ENCODE assay signal across 8 mouse cellular contexts in genomic region chr2:158139628-158140027, GRCm38 (mm10). TPM values are rescaled to one million over a fixed set of nuclear protein-coding genes. Genes with fewer than 3 reads are reported as not detected.
DNase-seq lines count a peak whose midpoint lies in the region; ATAC-seq and TF ChIP-seq lines count a peak whose summit lies in the region.
"Had no signal": no experiment of that assay in that cellular context is flagged by ENCODE, and none has a peak within 500 bp of the region (broad histone marks: within the 10 kb centered on the region; RNA-seq: fewer than 3 reads in every experiment).

No protein-coding gene starts in this region.

- H3K9ac ChIP-seq in forebrain, embryonic 16.5 days (replicated peaks; ENCODE audit: low read depth, low read length): no peak overlapping the region
- H3K9ac ChIP-seq in heart, postnatal 0 days (replicated peaks; ENCODE audit: low read depth, low read length): peak overlapping the region; percentile 50; the same call in 1 of the 2 replicates
- no peak overlapping the region for H3K9ac ChIP-seq in limb, embryonic 15.5 days

- no peaks in the 10 kb centered on the region for H3K36me3 ChIP-seq in forebrain, embryonic 16.5 days (ENCODE audit: control insufficient read depth, insufficient read depth)
- peaks cover 41% of the 10 kb centered on the region for H3K36me3 ChIP-seq in heart, postnatal 0 days (replicated peaks; ENCODE audit: control insufficient read depth, insufficient read depth, low read length)
- no peaks in the 10 kb centered on the region for H3K36me3 ChIP-seq in limb, embryonic 15.5 days

- no peak for TF ChIP-seq CTCF in heart, postnatal 0 days (IDR thresholded peaks at IDR 0.05; ENCODE audit: low read depth)

- DNase-seq in urinary bladder, postnatal 14 days (ENCODE audit: low spot score): peak; percentile 64
- no peak for DNase-seq in urinary bladder, adult 2 months (ENCODE audit: low spot score)
- peak; percentile 95 for DNase-seq in heart, postnatal 0 days (ENCODE audit: low spot score)
- peak; percentile 67 to 72 for DNase-seq in right cerebral cortex, postnatal 10 days (ENCODE audit: low spot score in 2 of 2)
- DNase-seq in cerebellum, adult 11 months: no peak

- H3K27ac ChIP-seq in forebrain, embryonic 16.5 days (ENCODE audit: low read length): peak overlapping the region; percentile 37; the same call in 1 of the 2 replicates
- peak overlapping the region; percentile 96 for H3K27ac ChIP-seq in heart, postnatal 0 days (ENCODE audit: low read depth)
- peak overlapping the region; percentile 84 for H3K27ac ChIP-seq in limb, embryonic 15.5 days
- H3K27ac ChIP-seq: macrophage had no signal

- H3K9me3 ChIP-seq in forebrain, embryonic 16.5 days (ENCODE audit: control insufficient read depth, low read length): no peaks in the 10 kb centered on the region
- no peaks in the 10 kb centered on the region for H3K9me3 ChIP-seq in heart, postnatal 0 days (replicated peaks; ENCODE audit: control insufficient read depth, low read length)
- no peaks in the 10 kb centered on the region for H3K9me3 ChIP-seq in limb, embryonic 15.5 days

- WGBS in forebrain, embryonic 16.5 days: 20% methylated on average over 7 of the region's 7 CpGs
- WGBS in heart, postnatal 0 days: 22% methylated on average over 7 of the region's 7 CpGs
- 25% methylated on average over 7 of the region's 7 CpGs for WGBS in limb, embryonic 15.5 days

- H3K27me3 ChIP-seq in forebrain, embryonic 16.5 days (replicated peaks; ENCODE audit: control insufficient read depth, insufficient read depth, low read length): no peaks in the 10 kb centered on the region
- H3K27me3 ChIP-seq in heart, postnatal 0 days (ENCODE audit: control insufficient read depth, insufficient read depth, low read length): no peaks in the 10 kb centered on the region
- H3K27me3 ChIP-seq in limb, embryonic 15.5 days: no peaks in the 10 kb centered on the region

- peak; percentile 94 for ATAC-seq in forebrain, embryonic 16.5 days
- peak; percentile 88 for ATAC-seq in heart, postnatal 0 days (ENCODE audit: insufficient read depth, low read depth)
- peak; percentile 79 for ATAC-seq in limb, embryonic 15.5 days (ENCODE audit: insufficient number of reproducible peaks, low FRiP score, low TSS enrichment, low read depth)

- peaks cover 15% of the 10 kb centered on the region for H3K4me1 ChIP-seq in forebrain, embryonic 16.5 days (replicated peaks; ENCODE audit: control insufficient read depth, insufficient read depth, low read length)
- H3K4me1 ChIP-seq in heart, postnatal 0 days (ENCODE audit: control insufficient read depth, insufficient read depth): peaks cover 48% of the 10 kb centered on the region
- peaks cover 70% of the 10 kb centered on the region for H3K4me1 ChIP-seq in limb, embryonic 15.5 days

- H3K4me3 ChIP-seq in forebrain, embryonic 16.5 days (replicated peaks; ENCODE audit: low read length): no peak overlapping the region
- no peak overlapping the region for H3K4me3 ChIP-seq in heart, postnatal 0 days (ENCODE audit: low read depth, low read length)
- H3K4me3 ChIP-seq in limb, embryonic 15.5 days: no peak overlapping the region

- no peak overlapping the region for H3K4me2 ChIP-seq in forebrain, embryonic 16.5 days (ENCODE audit: low read length)
- 0 out of 2 replicates have a peak overlapping the region, but pooled peaks have one; percentile 11 for H3K4me2 ChIP-seq in heart, postnatal 0 days (ENCODE audit: low read depth, low read length)
- H3K4me2 ChIP-seq in limb, embryonic 15.5 days: 0 out of 2 replicates have a peak overlapping the region, but pooled peaks have one; percentile 3

- TF ChIP-seq EP300 in heart, postnatal 0 days (IDR thresholded peaks at IDR 0.05; ENCODE audit: low read depth): peak; percentile 93

RNA-seq across cellular contexts. Expression of gene Tgm2, which starts 6.6 kb away (rescaled TPM):
- polyA plus RNA-seq in urinary bladder, adult 2 months (2012; rRNA removed): 218 and 272 TPM in 2 replicates
- 5.0 and 7.5 TPM in 2 replicates for polyA plus RNA-seq in forebrain, embryonic 16.5 days (2015; fragmentation: Nextera tagmentation; extraction: Ambion mirVana)
- total RNA-seq in heart, postnatal 0 days (2014; rRNA removed; ENCODE audit: low replicate concordance): 445 and 622 TPM in 2 replicates
- polyA plus RNA-seq in heart, postnatal 0 days (2015; fragmentation: Nextera tagmentation; extraction: Ambion mirVana): 136 and 155 TPM in 2 replicates
- polyA plus RNA-seq in limb, embryonic 15.5 days (2015; fragmentation: Nextera tagmentation; extraction: Ambion mirVana): 13.3 and 18.1 TPM in 2 replicates

Comparison
In these comparisons a context has a peak if more than half of its experiments do, and no peak if none do; other contexts are left out.
1. DNase-seq: peak in urinary bladder, postnatal 14 days (single experiment), heart, postnatal 0 days (single experiment) and right cerebral cortex, postnatal 10 days (2 of 2); none in urinary bladder, adult 2 months (single experiment) and cerebellum, adult 11 months (single experiment).
2. H3K27ac ChIP-seq: peak in every context shown above with its lines; median percentile 96 in heart, postnatal 0 days; 84 in limb, embryonic 15.5 days; 37 in forebrain, embryonic 16.5 days.
3. Peak in every context shown above with its lines, with median percentiles within 50 percentile points of each other: ATAC-seq.